Mouse (Mus musculus) liver, embryonic 16.5 days (tissue): ENCODE results near the gene Ern1. TPM values are rescaled to one million over a fixed set of nuclear protein-coding genes. Genes with fewer than 3 reads are reported as not detected.
A peak's percentile ranks its signal among the peaks of the same experiment; 100 is the strongest.
"Not testable (repeated sequence)": the region's sequence is repeated elsewhere in the genome, so short reads cannot be mapped to it uniquely, and the experiment has no call there.

Experiments used
- ATAC-seq: fragments of 200-750 bp; cut with Nextera tagmentation; 2 replicates; pipeline ENCODE4 v1.8.0; 2017; ENCODE audit warnings: low read depth, mild to moderate bottlenecking, moderate number of reproducible peaks, moderate library complexity
- H3K27ac ChIP-seq: fragments of 300-500 bp; sonication (generic); 2 replicates; pipeline ENCODE4 v1.5.1; 2014; ENCODE audit warnings: mild to moderate bottlenecking, low read length
- H3K27me3 ChIP-seq: fragments of 300-500 bp; sonication (generic); 2 replicates; pipeline ENCODE4 v1.6.1; 2014; ENCODE audit warnings: low read depth, low read length, mixed read lengths; ENCODE audit not compliant: control insufficient read depth, insufficient read depth
- H3K36me3 ChIP-seq: fragments of 300-500 bp; sonication (generic); 2 replicates; pipeline ENCODE4 v1.6.1; 2014; ENCODE audit warnings: mild to moderate bottlenecking; ENCODE audit not compliant: control insufficient read depth, insufficient read depth
- H3K4me1 ChIP-seq: fragments of 300-500 bp; sonication (generic); 2 replicates; pipeline ENCODE4 v1.6.1; 2014; ENCODE audit warnings: low read depth, low read length, mixed read lengths; ENCODE audit not compliant: control insufficient read depth
- H3K4me2 ChIP-seq: fragments of 300-500 bp; sonication (generic); 2 replicates; pipeline ENCODE4 v1.6.1; 2014; ENCODE audit warnings: low read depth, low read length, mixed read lengths
- H3K4me3 ChIP-seq: fragments of 300-500 bp; sonication (generic); 2 replicates; pipeline ENCODE4 v1.5.1; 2014; ENCODE audit warnings: low read depth, mild to moderate bottlenecking, low read length
- H3K9ac ChIP-seq: fragments of 300-500 bp; sonication (generic); 2 replicates; pipeline ENCODE4 v1.6.1; 2014; ENCODE audit warnings: low read depth, low read length
- H3K9me3 ChIP-seq: fragments of 300-500 bp; sonication (generic); replicated peaks from 2 replicates; pipeline ENCODE4 v1.6.1; 2016; ENCODE audit warnings: low read length; ENCODE audit not compliant: control insufficient read depth
- WGBS: fragments of 180-500 bp; shearing (Covaris S2); extraction: QIAGEN DNeasy Blood & Tissue Kit; methylation state at CpG from one replicate; pipeline ENCODE4 v1.1.7; 2014; ENCODE audit not compliant: insufficient replicate concordance; 5-methylcytosine and 5-hydroxymethylcytosine counted together
- polyA plus RNA-seq: library from polyadenylated mRNA; unstranded; fragments of >200 nt; fragmentation: Nextera tagmentation; extraction: Ambion mirVana; gene quantifications from 2 replicates; pipeline ENCODE4 v1.2.1, GENCODE M21; 2015

Gene Ern1
- polyA plus RNA-seq, 1 experiment from 2014 or later = 5.2 TPM

- 62% methylated on average over 4 of the region's 4 CpGs for WGBS
- no peaks in the 10 kb centered on the region for H3K9me3 ChIP-seq
- H3K4me3 ChIP-seq = no peak overlapping the region
- no peak for ATAC-seq
- no peaks in the 10 kb centered on the region for H3K36me3 ChIP-seq
- H3K27ac ChIP-seq = no peak overlapping the region
- no peak overlapping the region for H3K9ac ChIP-seq
- H3K4me2 ChIP-seq = no peak overlapping the region
- no peaks in the 10 kb centered on the region for H3K27me3 ChIP-seq
- H3K4me1 ChIP-seq = peaks cover 11% of the 10 kb centered on the region
These were observed 22.7 kb downstream of the Ern1 start for GRCm38 (mm10) chr11:106464681-106465544.

- ATAC-seq = no peak
- Histone ChIP-seq H3K4me2 (no peak overlapping the region), H3K36me3 (no peaks in the 10 kb centered on the region), H3K27ac (no peak overlapping the region), H3K9ac (no peak overlapping the region), H3K27me3 (no peaks in the 10 kb centered on the region), H3K4me3 (no peak overlapping the region), H3K4me1 (peaks cover 11% of the 10 kb centered on the region), H3K9me3 (no peaks in the 10 kb centered on the region)
- WGBS = 32% methylated on average over 5 of the region's 5 CpGs
These were observed 23.8 kb downstream of the Ern1 start for GRCm38 (mm10) chr11:106463845-106464244.

GRCm38 (mm10) chr11:106462309-106462708 lies 25.3 kb downstream of the Ern1 start:
- Histone ChIP-seq H3K27me3 (no peaks in the 10 kb centered on the region), H3K27ac (no peak overlapping the region; the same call in 1 of the 2 replicates), H3K36me3 (no peaks in the 10 kb centered on the region), H3K9me3 (no peaks in the 10 kb centered on the region), H3K9ac (no peak overlapping the region), H3K4me3 (no peak overlapping the region), H3K4me1 (peaks cover 8% of the 10 kb centered on the region), H3K4me2 (no peak overlapping the region)
- 17% methylated on average over 3 of the region's 3 CpGs for WGBS
- peak; percentile 21; the same call in 1 of the 2 replicates for ATAC-seq

GRCm38 (mm10) chr11:106461145-106461932 lies 26.3 kb downstream of the Ern1 start:
- no peaks in the 10 kb centered on the region for H3K9me3 ChIP-seq
- no peak overlapping the region for H3K27ac ChIP-seq
- peaks cover 8% of the 10 kb centered on the region for H3K4me1 ChIP-seq
- WGBS = 37% methylated on average over 5 of the region's 5 CpGs
- ATAC-seq = no peak
- H3K27me3 ChIP-seq = no peaks in the 10 kb centered on the region
- no peak overlapping the region for H3K9ac ChIP-seq
- no peak overlapping the region for H3K4me2 ChIP-seq
- no peak overlapping the region for H3K4me3 ChIP-seq
- 0 out of 2 replicates have a peak, but pooled peaks cover under 1% of the 10 kb centered on the region for H3K36me3 ChIP-seq

- Histone ChIP-seq H3K9me3 (no peaks in the 10 kb centered on the region), H3K4me3 (no peak overlapping the region), H3K4me2 (no peak overlapping the region), H3K36me3 (0 out of 2 replicates have a peak, but pooled peaks cover 3% of the 10 kb centered on the region), H3K27me3 (no peaks in the 10 kb centered on the region), H3K4me1 (peaks cover 8% of the 10 kb centered on the region), H3K27ac (no peak overlapping the region), H3K9ac (no peak overlapping the region)
- WGBS = 46% methylated on average over 1 of the region's 1 CpGs
- no peak for ATAC-seq
These were observed 27.0 kb downstream of the Ern1 start for GRCm38 (mm10) chr11:106460671-106461070.

GRCm38 (mm10) chr11:106458540-106458939 lies 29.1 kb downstream of the Ern1 start:
- H3K36me3 ChIP-seq = 0 out of 2 replicates have a peak, but pooled peaks cover 3% of the 10 kb centered on the region
- no peaks in the 10 kb centered on the region for H3K27me3 ChIP-seq
- no peak overlapping the region for H3K4me2 ChIP-seq
- peaks cover 8% of the 10 kb centered on the region for H3K4me1 ChIP-seq
- H3K9me3 ChIP-seq = no peaks in the 10 kb centered on the region
- H3K4me3 ChIP-seq = no peak overlapping the region
- H3K9ac ChIP-seq = no peak overlapping the region
- ATAC-seq = no peak
- 59% methylated on average over 4 of the region's 4 CpGs for WGBS
- no peak overlapping the region for H3K27ac ChIP-seq

- Histone ChIP-seq H3K27ac (no peak overlapping the region), H3K9ac (no peak overlapping the region), H3K27me3 (no peaks in the 10 kb centered on the region), H3K4me3 (no peak overlapping the region), H3K36me3 (no peaks in the 10 kb centered on the region), H3K9me3 (no peaks in the 10 kb centered on the region), H3K4me2 (no peak overlapping the region), H3K4me1 (peaks cover 18% of the 10 kb centered on the region)
- ATAC-seq = peak; percentile 50; the same call in 1 of the 2 replicates
- 20% methylated on average over 3 of the region's 3 CpGs for WGBS
These were observed 44.0 kb downstream of the Ern1 start for GRCm38 (mm10) chr11:106443646-106444045.

GRCm38 (mm10) chr11:106442564-106442963 lies 45.1 kb downstream of the Ern1 start:
- not testable (repeated sequence) for H3K4me3 ChIP-seq, ATAC-seq, H3K36me3 ChIP-seq, H3K4me2 ChIP-seq, H3K9ac ChIP-seq, H3K27me3 ChIP-seq, H3K9me3 ChIP-seq, H3K27ac ChIP-seq
- WGBS = 50% methylated on average over 2 of the region's 2 CpGs
- H3K4me1 ChIP-seq = peaks cover 21% of the 10 kb centered on the region
